Mouse (Mus musculus): ENCODE measurements at regions not wholly inside any gene's neighbourhood (a gene's known extent, or its start where the extent isn't known, plus 50 kb on each side); places are given as distances from the start of the nearest gene placed in this dataset.

GRCm38 (mm10) chr9:67117639-67118038 is 68.4 kb upstream of the Tpm1 start:
- no peak for DNase-seq (ENCODE audit: low spot score)

GRCm38 (mm10) chr9:67115991-67116390 is 66.8 kb upstream of the Tpm1 start:
- no peak for DNase-seq (ENCODE audit: low spot score)

- no peak for DNase-seq (ENCODE audit: low spot score)
Measured at GRCm38 (mm10) chr9:67114099-67114498, 64.9 kb upstream of the Tpm1 start.

- DNase-seq (ENCODE audit: low spot score) = no peak
Measured at GRCm38 (mm10) chr9:67111836-67112584, 62.8 kb upstream of the Tpm1 start.

GRCm38 (mm10) chr9:67107938-67108337 is 58.7 kb upstream of the Tpm1 start:
- no peak for DNase-seq (ENCODE audit: low spot score)

- DNase-seq (ENCODE audit: low spot score) = no peak
Measured at GRCm38 (mm10) chr9:67105867-67106266, 56.7 kb upstream of the Tpm1 start.

- no peak for DNase-seq (ENCODE audit: low spot score)
Measured at GRCm38 (mm10) chr9:67105216-67105615, 56.0 kb upstream of the Tpm1 start.

GRCm38 (mm10) chr9:67104616-67105015 is 55.4 kb upstream of the Tpm1 start:
- no peak for DNase-seq (ENCODE audit: low spot score)

- DNase-seq (ENCODE audit: low spot score) = no peak
Measured at GRCm38 (mm10) chr9:67102578-67102977, 53.4 kb upstream of the Tpm1 start.

GRCm38 (mm10) chr9:67099471-67099870 is 50.3 kb upstream of the Tpm1 start:
- DNase-seq (ENCODE audit: low spot score) = no peak

Data from heart, adult 8-10 months (tissue).